Mouse (Mus musculus): ENCODE data around the gene Shisa5. TPM values are rescaled to one million over a fixed set of nuclear protein-coding genes. Genes with fewer than 3 reads are reported as not detected.
A peak's percentile ranks its signal among the peaks of the same experiment; 100 is the strongest.

Shisa5 gene
- polyA plus RNA-seq, 1 experiment, result not detected

DNA sequence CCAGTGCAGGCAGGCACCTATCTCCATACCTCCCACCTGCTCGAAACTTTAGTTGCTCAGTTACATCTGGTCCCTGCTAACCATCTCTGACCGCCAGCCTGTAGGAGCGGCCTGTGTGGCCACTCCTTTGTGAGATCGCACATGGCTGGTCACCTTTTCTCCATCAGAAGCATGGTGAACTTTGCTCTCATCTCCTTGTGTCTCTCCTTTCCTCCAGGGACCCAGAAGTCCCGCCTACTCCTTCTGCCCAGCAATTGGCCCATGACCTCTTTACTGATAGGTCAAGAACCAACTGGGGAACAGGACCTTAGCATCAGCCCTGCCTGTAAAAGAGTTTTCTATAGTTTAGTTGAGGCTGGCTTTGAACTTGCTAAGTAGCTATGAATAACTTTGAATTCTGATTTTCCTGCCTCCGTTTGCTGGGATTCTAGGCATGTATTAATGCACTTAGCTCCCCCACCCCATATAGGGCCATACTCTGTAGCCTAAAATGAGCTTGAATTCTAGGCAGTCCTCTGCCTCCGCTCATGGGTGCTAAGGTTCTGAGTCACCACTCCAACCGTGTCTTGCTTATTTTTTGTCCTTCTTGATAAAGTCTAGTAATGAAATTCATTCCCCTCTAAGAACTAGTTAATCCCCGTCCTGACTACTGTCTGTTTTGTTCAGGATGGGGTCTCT, 11.8 kb downstream of the Shisa5 start:
- Histone ChIP-seq H3K4me1 (ENCODE audit: control insufficient read depth, insufficient read depth, low read length) (peaks cover 6% of the 10 kb centered on the region), H3K27ac (ENCODE audit: insufficient read depth, low read depth, low read length) (no peak overlapping the region), H3K4me3 (ENCODE audit: insufficient read depth, low read depth, low read length) (no peak overlapping the region)
- WGBS, result 86% methylated on average over 9 of the region's 9 CpGs
- TF ChIP-seq CTCF (IDR thresholded peaks at IDR 0.05; ENCODE audit: insufficient read depth, low read depth, low read length), result no peak
- no peak for TF ChIP-seq POLR2A (IDR thresholded peaks at IDR 0.05; ENCODE audit: insufficient read depth, low read depth, low read length)

DNA sequence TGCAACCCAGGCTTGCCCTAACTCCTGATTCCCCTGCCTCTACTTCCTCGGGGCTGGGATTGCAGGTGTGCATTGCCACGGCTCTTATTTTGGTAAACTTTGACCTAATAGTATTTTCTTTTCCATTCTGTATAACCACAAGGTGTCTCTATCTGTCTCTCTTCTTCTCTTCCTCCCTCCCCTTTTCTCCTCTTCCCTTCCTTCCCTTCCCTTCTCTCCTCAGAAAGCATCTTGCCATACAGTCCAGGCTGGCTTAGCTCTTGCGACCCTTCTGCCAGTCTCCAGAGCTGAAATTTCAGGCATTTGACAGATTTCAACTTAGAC, 12.3 kb downstream of the Shisa5 start:
- TF ChIP-seq CTCF (IDR thresholded peaks at IDR 0.05; ENCODE audit: insufficient read depth, low read depth, low read length), result no peak
- TF ChIP-seq POLR2A (IDR thresholded peaks at IDR 0.05; ENCODE audit: insufficient read depth, low read depth, low read length), result no peak
- H3K27ac ChIP-seq (ENCODE audit: insufficient read depth, low read depth, low read length), result no peak overlapping the region
- H3K4me1 ChIP-seq (ENCODE audit: control insufficient read depth, insufficient read depth, low read length), result peaks cover 12% of the 10 kb centered on the region
- 87% methylated on average over 3 of the region's 3 CpGs for WGBS
- no peak overlapping the region for H3K4me3 ChIP-seq (ENCODE audit: insufficient read depth, low read depth, low read length)

GRCm38 (mm10) chr9:109051011-109051501, 12.7 kb downstream of the Shisa5 start:
- 92% methylated on average over 13 of the region's 13 CpGs for WGBS
- TF ChIP-seq POLR2A (IDR thresholded peaks at IDR 0.05; ENCODE audit: insufficient read depth, low read depth, low read length) (no peak), CTCF (IDR thresholded peaks at IDR 0.05; ENCODE audit: insufficient read depth, low read depth, low read length) (no peak)
- Histone ChIP-seq H3K4me3 (ENCODE audit: insufficient read depth, low read depth, low read length) (no peak overlapping the region), H3K27ac (ENCODE audit: insufficient read depth, low read depth, low read length) (no peak overlapping the region), H3K4me1 (ENCODE audit: control insufficient read depth, insufficient read depth, low read length) (peaks cover 15% of the 10 kb centered on the region)

- 96% methylated on average over 10 of the region's 10 CpGs for WGBS
- no peak overlapping the region for H3K27ac ChIP-seq (ENCODE audit: insufficient read depth, low read depth, low read length)
- TF ChIP-seq POLR2A (IDR thresholded peaks at IDR 0.05; ENCODE audit: insufficient read depth, low read depth, low read length) (no peak), CTCF (IDR thresholded peaks at IDR 0.05; ENCODE audit: insufficient read depth, low read depth, low read length) (no peak)
- peaks cover 21% of the 10 kb centered on the region for H3K4me1 ChIP-seq (ENCODE audit: control insufficient read depth, insufficient read depth, low read length)
- no peak overlapping the region for H3K4me3 ChIP-seq (ENCODE audit: insufficient read depth, low read depth, low read length)
Measured at GRCm38 (mm10) chr9:109051651-109052489, 13.5 kb downstream of the Shisa5 start.

GRCm38 (mm10) chr9:109052490-109053260, 14.3 kb downstream of the Shisa5 start:
- Histone ChIP-seq H3K27ac (ENCODE audit: insufficient read depth, low read depth, low read length) (no peak overlapping the region), H3K4me1 (ENCODE audit: control insufficient read depth, insufficient read depth, low read length) (peaks cover 24% of the 10 kb centered on the region), H3K4me3 (ENCODE audit: insufficient read depth, low read depth, low read length) (no peak overlapping the region)
- 90% methylated on average over 9 of the region's 9 CpGs for WGBS
- TF ChIP-seq CTCF (IDR thresholded peaks at IDR 0.05; ENCODE audit: insufficient read depth, low read depth, low read length) (no peak), POLR2A (IDR thresholded peaks at IDR 0.05; ENCODE audit: insufficient read depth, low read depth, low read length) (no peak)

- WGBS, result 82% methylated on average over 3 of the region's 3 CpGs
- no peak overlapping the region for H3K27ac ChIP-seq (ENCODE audit: insufficient read depth, low read depth, low read length)
- no peak overlapping the region for H3K4me3 ChIP-seq (ENCODE audit: insufficient read depth, low read depth, low read length)
- TF ChIP-seq POLR2A (IDR thresholded peaks at IDR 0.05; ENCODE audit: insufficient read depth, low read depth, low read length), result no peak
- TF ChIP-seq CTCF (IDR thresholded peaks at IDR 0.05; ENCODE audit: insufficient read depth, low read depth, low read length), result no peak
- peaks cover 31% of the 10 kb centered on the region for H3K4me1 ChIP-seq (ENCODE audit: control insufficient read depth, insufficient read depth, low read length)
Measured at GRCm38 (mm10) chr9:109053366-109053765, 15.0 kb downstream of the Shisa5 start.

- no peak for TF ChIP-seq POLR2A (IDR thresholded peaks at IDR 0.05; ENCODE audit: insufficient read depth, low read depth, low read length)
- TF ChIP-seq CTCF (IDR thresholded peaks at IDR 0.05; ENCODE audit: insufficient read depth, low read depth, low read length), result no peak
- Histone ChIP-seq H3K27ac (ENCODE audit: insufficient read depth, low read depth, low read length) (no peak overlapping the region), H3K4me1 (ENCODE audit: control insufficient read depth, insufficient read depth, low read length) (peaks cover 35% of the 10 kb centered on the region), H3K4me3 (ENCODE audit: insufficient read depth, low read depth, low read length) (no peak overlapping the region)
- WGBS, result 76% methylated on average over 6 of the region's 6 CpGs
Measured at GRCm38 (mm10) chr9:109053851-109054250, 15.5 kb downstream of the Shisa5 start.

GRCm38 (mm10) chr9:109054712-109055111, 16.3 kb downstream of the Shisa5 start:
- WGBS, result 2% methylated on average over 7 of the region's 7 CpGs
- H3K27ac ChIP-seq (ENCODE audit: insufficient read depth, low read depth, low read length), result peak overlapping the region; percentile 64
- peaks cover 42% of the 10 kb centered on the region for H3K4me1 ChIP-seq (ENCODE audit: control insufficient read depth, insufficient read depth, low read length)
- H3K4me3 ChIP-seq (ENCODE audit: insufficient read depth, low read depth, low read length), result peak overlapping the region; percentile 47
- TF ChIP-seq POLR2A (IDR thresholded peaks at IDR 0.05; ENCODE audit: insufficient read depth, low read depth, low read length), result peak; percentile 19; the same call in 1 of the 2 replicates
- TF ChIP-seq CTCF (IDR thresholded peaks at IDR 0.05; ENCODE audit: insufficient read depth, low read depth, low read length), result no peak

Data from olfactory bulb, adult 2 months (tissue).